Mouse (Mus musculus): Measurements from ENCODE around the gene Asphd2.

- TF ChIP-seq CTCF (IDR thresholded peaks at IDR 0.05; ENCODE audit: extremely low read depth, insufficient read depth, low read length) (no peak), POLR2A (IDR thresholded peaks at IDR 0.05; ENCODE audit: extremely low read depth, insufficient read depth, low read length) (no peak)
Measured at GRCm38 (mm10) chr5:112337004-112337403, 57.7 kb downstream of the Asphd2 start.

Data from cortical plate, adult 2 months (tissue).